Mouse (Mus musculus) forebrain, embryonic 10.5 days (tissue): ENCODE measurements around the gene 5730522E02Rik. TPM values are rescaled to one million over a fixed set of nuclear protein-coding genes. Genes with fewer than 3 reads are reported as not detected.

ENCODE experiments used
- DNase-seq: peaks from one replicate; pipeline ENCODE4 v3.0.0-alpha.2; 2017; ENCODE audit warnings: low spot score; ENCODE audit errors: extremely low spot score
- H3K27ac ChIP-seq: fragments of 300-500 bp; sonication (generic); 2 replicates; pipeline ENCODE4 v1.5.1; 2016; ENCODE audit warnings: mild to moderate bottlenecking
- H3K27me3 ChIP-seq: fragments of 300-500 bp; sonication (generic); 2 replicates; pipeline ENCODE4 v1.6.1; 2016; ENCODE audit warnings: mild to moderate bottlenecking; ENCODE audit not compliant: poor library complexity, severe bottlenecking
- H3K36me3 ChIP-seq: fragments of 300-500 bp; sonication (generic); replicated peaks from 2 replicates; pipeline ENCODE4 v1.6.1; 2016; ENCODE audit warnings: mild to moderate bottlenecking, moderate library complexity
- H3K4me1 ChIP-seq: fragments of 300-500 bp; sonication (generic); 2 replicates; pipeline ENCODE4 v1.6.1; 2016
- H3K4me3 ChIP-seq: fragments of 300-500 bp; sonication (generic); 2 replicates; pipeline ENCODE4 v1.5.1; 2016; ENCODE audit warnings: mild to moderate bottlenecking, moderate library complexity
- H3K9me3 ChIP-seq: fragments of 300-500 bp; sonication (generic); 2 replicates; pipeline ENCODE4 v1.6.1; 2016; ENCODE audit warnings: mild to moderate bottlenecking, moderate library complexity
- WGBS: fragments of 180-500 bp; shearing (Covaris S2); methylation state at CpG from one replicate; pipeline ENCODE4 v1.1.7; 2016; 5-methylcytosine and 5-hydroxymethylcytosine counted together
- polyA plus RNA-seq: library from polyadenylated mRNA; unstranded; fragments of >200 nt; fragmentation: Nextera tagmentation; extraction: Ambion mirVana; gene quantifications from 2 replicates; pipeline ENCODE4 v1.2.1, GENCODE M21; 2016

Gene 5730522E02Rik
- polyA plus RNA-seq, 1 experiment from 2014 or later = 4.9 TPM

GRCm38 (mm10) chr11:25926267-25926666 is 284.3 kb downstream of the 5730522E02Rik start:
- Histone ChIP-seq H3K4me3 (no peak overlapping the region), H3K4me1 (no peaks in the 10 kb centered on the region), H3K9me3 (no peaks in the 10 kb centered on the region), H3K27ac (no peak overlapping the region), H3K27me3 (no peaks in the 10 kb centered on the region), H3K36me3 (no peaks in the 10 kb centered on the region)
- 86% methylated on average over 2 of the region's 2 CpGs for WGBS
- no peak for DNase-seq

GRCm38 (mm10) chr11:25902321-25902720 is 308.2 kb downstream of the 5730522E02Rik start:
- Histone ChIP-seq H3K36me3 (no peaks in the 10 kb centered on the region), H3K9me3 (no peaks in the 10 kb centered on the region), H3K27ac (no peak overlapping the region), H3K27me3 (no peaks in the 10 kb centered on the region), H3K4me1 (0 out of 2 replicates have a peak, but pooled peaks cover 5% of the 10 kb centered on the region), H3K4me3 (no peak overlapping the region)
- no peak for DNase-seq
- WGBS = 88% methylated on average over 2 of the region's 2 CpGs

DNA sequence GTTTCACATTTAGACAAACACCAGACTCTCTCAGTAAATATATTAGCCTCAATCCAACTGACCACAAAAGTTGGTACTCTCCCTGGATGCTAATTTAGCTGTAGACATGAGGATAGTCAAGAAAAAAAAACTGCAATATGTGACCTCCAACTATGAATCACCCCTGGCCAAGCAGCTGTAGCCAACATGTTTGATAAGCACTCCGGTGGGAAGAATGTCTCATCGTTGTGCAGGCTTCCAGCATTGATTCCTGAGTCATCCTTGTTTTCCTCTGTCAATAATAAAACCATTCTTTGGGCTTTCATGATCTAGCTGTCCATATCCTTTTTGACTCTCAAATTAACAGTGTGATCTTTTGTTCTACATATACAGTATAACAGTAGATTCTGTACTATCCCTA is 308.9 kb downstream of the 5730522E02Rik start:
- DNase-seq = no peak
- Histone ChIP-seq H3K27me3 (no peaks in the 10 kb centered on the region), H3K9me3 (no peaks in the 10 kb centered on the region), H3K27ac (no peak overlapping the region), H3K4me3 (no peak overlapping the region), H3K36me3 (no peaks in the 10 kb centered on the region), H3K4me1 (0 out of 2 replicates have a peak, but pooled peaks cover 5% of the 10 kb centered on the region)
- WGBS = 89% methylated on average over 2 of the region's 2 CpGs

GRCm38 (mm10) chr11:25893906-25894305 is 316.7 kb downstream of the 5730522E02Rik start:
- no peaks in the 10 kb centered on the region for H3K9me3 ChIP-seq
- H3K27ac ChIP-seq = no peak overlapping the region
- 87% methylated on average over 3 of the region's 3 CpGs for WGBS
- H3K4me3 ChIP-seq = no peak overlapping the region
- no peak for DNase-seq
- no peaks in the 10 kb centered on the region for H3K4me1 ChIP-seq
- no peaks in the 10 kb centered on the region for H3K27me3 ChIP-seq
- H3K36me3 ChIP-seq = no peaks in the 10 kb centered on the region

GRCm38 (mm10) chr11:25872983-25873382 is 337.6 kb downstream of the 5730522E02Rik start:
- no peak for DNase-seq
- H3K27ac ChIP-seq = no peak overlapping the region
- H3K36me3 ChIP-seq = no peaks in the 10 kb centered on the region
- H3K9me3 ChIP-seq = no peaks in the 10 kb centered on the region
- H3K4me3 ChIP-seq = no peak overlapping the region
- no peaks in the 10 kb centered on the region for H3K27me3 ChIP-seq
- peaks cover 26% of the 10 kb centered on the region for H3K4me1 ChIP-seq

DNA sequence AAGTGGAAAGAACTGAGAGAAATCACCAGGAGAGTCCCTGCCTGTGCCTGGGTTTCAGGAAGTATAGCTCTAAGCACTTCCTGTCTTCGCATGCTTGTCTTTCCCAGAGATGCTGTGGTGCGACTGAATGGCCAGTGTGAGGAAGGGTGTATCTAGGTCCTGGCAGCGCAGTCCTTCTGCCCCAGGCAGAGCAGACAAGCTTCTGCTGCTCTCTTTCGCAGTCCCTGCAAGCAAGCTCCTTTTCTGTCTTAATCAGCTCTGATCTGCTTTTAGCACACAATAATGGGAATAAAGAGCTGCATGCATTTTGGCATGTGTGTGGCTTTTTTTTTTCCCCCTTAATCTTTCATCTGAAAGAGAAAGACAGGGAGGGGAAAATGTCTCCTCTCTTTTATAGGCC is 338.2 kb downstream of the 5730522E02Rik start:
- Histone ChIP-seq H3K4me1 (peaks cover 26% of the 10 kb centered on the region), H3K9me3 (no peaks in the 10 kb centered on the region), H3K27me3 (no peaks in the 10 kb centered on the region), H3K4me3 (no peak overlapping the region), H3K36me3 (no peaks in the 10 kb centered on the region), H3K27ac (peak overlapping the region; percentile 66; the same call in 1 of the 2 replicates)
- no peak for DNase-seq
- WGBS = 13% methylated on average over 4 of the region's 4 CpGs

GRCm38 (mm10) chr11:25866292-25866691 is 344.3 kb downstream of the 5730522E02Rik start:
- Histone ChIP-seq H3K27me3 (peaks cover 9% of the 10 kb centered on the region; the same call in 1 of the 2 replicates), H3K9me3 (no peaks in the 10 kb centered on the region), H3K36me3 (no peaks in the 10 kb centered on the region), H3K27ac (no peak overlapping the region), H3K4me1 (peaks cover 9% of the 10 kb centered on the region), H3K4me3 (no peak overlapping the region)
- no peak for DNase-seq
- WGBS = 80% methylated on average over 2 of the region's 2 CpGs

GRCm38 (mm10) chr11:25862686-25863085 is 347.9 kb downstream of the 5730522E02Rik start:
- H3K4me1 ChIP-seq = peaks cover 6% of the 10 kb centered on the region
- 7% methylated on average over 9 of the region's 9 CpGs for WGBS
- H3K4me3 ChIP-seq = no peak overlapping the region
- no peaks in the 10 kb centered on the region for H3K36me3 ChIP-seq
- no peaks in the 10 kb centered on the region for H3K9me3 ChIP-seq
- peak; percentile 80 for DNase-seq
- H3K27me3 ChIP-seq = peaks cover 9% of the 10 kb centered on the region; the same call in 1 of the 2 replicates
- peak overlapping the region; percentile 44; the same call in 1 of the 2 replicates for H3K27ac ChIP-seq

- Histone ChIP-seq H3K9me3 (no peaks in the 10 kb centered on the region), H3K4me3 (peak overlapping the region; percentile 22; the same call in 1 of the 2 replicates), H3K4me1 (peaks cover 49% of the 10 kb centered on the region), H3K27me3 (no peaks in the 10 kb centered on the region), H3K27ac (no peak overlapping the region; the same call in 1 of the 2 replicates), H3K36me3 (no peaks in the 10 kb centered on the region)
- DNase-seq = no peak
- 27% methylated on average over 16 of the region's 16 CpGs for WGBS
Observed at GRCm38 (mm10) chr11:25856629-25857568, 353.7 kb downstream of the 5730522E02Rik start.

DNA sequence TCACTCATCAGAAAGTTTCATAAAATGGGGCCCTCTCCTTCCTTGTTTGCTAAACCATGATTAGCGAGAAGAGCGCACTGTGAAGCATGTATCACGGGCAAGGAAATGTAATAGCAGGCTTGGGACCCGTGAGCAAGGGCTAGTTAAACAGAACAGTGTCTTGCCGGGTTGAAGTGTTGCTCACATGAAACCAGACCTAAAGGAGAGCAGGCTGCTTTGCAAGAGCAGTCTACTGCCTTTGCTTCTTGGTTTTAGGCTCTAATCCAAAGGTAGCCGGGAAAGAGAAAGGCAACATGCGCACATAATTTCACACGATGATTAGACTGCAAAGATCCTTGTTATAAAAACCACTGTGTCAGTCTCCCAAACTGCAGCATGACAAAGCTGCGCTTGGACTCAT is 354.8 kb downstream of the 5730522E02Rik start:
- Histone ChIP-seq H3K36me3 (no peaks in the 10 kb centered on the region), H3K9me3 (no peaks in the 10 kb centered on the region), H3K27me3 (no peaks in the 10 kb centered on the region), H3K4me3 (no peak overlapping the region; the same call in 1 of the 2 replicates), H3K27ac (peak overlapping the region; percentile 60), H3K4me1 (peaks cover 49% of the 10 kb centered on the region)
- DNase-seq = no peak
- WGBS = 50% methylated on average over 9 of the region's 9 CpGs

DNA sequence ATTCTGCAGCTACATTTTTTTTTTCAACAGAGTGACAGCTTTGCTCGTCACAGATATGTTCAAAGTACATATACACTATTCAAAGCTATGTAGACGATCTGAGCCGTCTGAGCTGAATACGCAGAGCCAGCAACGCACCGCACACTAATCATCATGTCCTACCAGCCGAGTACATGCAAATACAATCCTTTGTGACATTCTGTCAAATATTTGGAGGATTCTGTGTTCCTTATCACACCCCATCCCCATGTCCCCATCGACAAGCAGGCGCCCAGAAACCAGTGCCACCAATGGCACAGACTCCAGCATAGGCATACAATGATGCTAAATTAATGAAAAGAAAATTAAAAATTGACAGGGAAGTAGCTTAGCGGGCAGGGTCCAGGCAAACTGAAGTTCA is 356.3 kb downstream of the 5730522E02Rik start:
- H3K36me3 ChIP-seq = no peaks in the 10 kb centered on the region
- H3K27ac ChIP-seq = no peak overlapping the region
- H3K9me3 ChIP-seq = no peaks in the 10 kb centered on the region
- no peak overlapping the region for H3K4me3 ChIP-seq
- peaks cover 57% of the 10 kb centered on the region for H3K4me1 ChIP-seq
- no peak for DNase-seq
- 79% methylated on average over 10 of the region's 10 CpGs for WGBS
- no peaks in the 10 kb centered on the region for H3K27me3 ChIP-seq

- Histone ChIP-seq H3K9me3 (no peaks in the 10 kb centered on the region), H3K4me3 (no peak overlapping the region), H3K27me3 (no peaks in the 10 kb centered on the region), H3K27ac (peak overlapping the region; percentile 27), H3K4me1 (peaks cover 59% of the 10 kb centered on the region), H3K36me3 (no peaks in the 10 kb centered on the region)
- no peak for DNase-seq
- 20% methylated on average over 5 of the region's 5 CpGs for WGBS
Observed at GRCm38 (mm10) chr11:25853032-25853431, 357.5 kb downstream of the 5730522E02Rik start.
